In genomic region chr19:11611541-11611945, GRCm38 (mm10) we compare ENCODE assay signal across 9 mouse cellular contexts. TPM values are rescaled to one million over a fixed set of nuclear protein-coding genes. Genes with fewer than 3 reads are reported as not detected.
DNase-seq lines count a peak whose midpoint lies in the region; ATAC-seq and TF ChIP-seq lines count a peak whose summit lies in the region.
"Had no signal": no experiment of that assay in that cellular context is flagged by ENCODE, and none has a peak within 500 bp of the region (broad histone marks: within the 10 kb centered on the region; RNA-seq: fewer than 3 reads in every experiment).

No protein-coding gene starts in this region.

- DNase-seq in heart, adult 11 months: peak; percentile 82
- no peak for DNase-seq in heart, postnatal 36 days
- peak; percentile 8 for DNase-seq in cerebellum, adult 9-11 months
- peak; percentile 14 to 21 for DNase-seq in layer of hippocampus, postnatal 36 days
- peak; percentile 32 to 36 for DNase-seq in lung, postnatal 4 days

- no peaks in the 10 kb centered on the region for H3K27me3 ChIP-seq in hindbrain, embryonic 13.5 days
- no peaks in the 10 kb centered on the region; the same call in 1 of the 2 replicates for H3K27me3 ChIP-seq in small intestine, adult 2 months (ENCODE audit: control insufficient read depth, insufficient read depth, low read length)

- no peaks in the 10 kb centered on the region for H3K9me3 ChIP-seq in hindbrain, embryonic 13.5 days

- H3K4me3 ChIP-seq in hindbrain, embryonic 13.5 days: no peak overlapping the region
- no peak overlapping the region for H3K4me3 ChIP-seq in small intestine, adult 2 months (ENCODE audit: low read depth, low read length)

- intact Hi-C loops in heart, postnatal 36 days (cut with DNase I): loop anchor here (2.0 kb wide), 1 partner anchor 157 kb away; no protein-coding TSS in a partner anchor

- peak; percentile 44; the same call in 1 of the 2 replicates for TF ChIP-seq CTCF in small intestine, adult 2 months (IDR thresholded peaks at IDR 0.05; ENCODE audit: extremely low read depth, insufficient read length, insufficient replicate concordance, low read depth, low read length)

- ATAC-seq in CD4-positive, CD25-positive, alpha-beta regulatory T cell, adult 4 months: peak; percentile 66
- peak; percentile 81 for ATAC-seq in hindbrain, embryonic 13.5 days (ENCODE audit: low FRiP score)

- no peak for TF ChIP-seq POLR2A in small intestine, adult 2 months (IDR thresholded peaks at IDR 0.05; ENCODE audit: low read depth, low read length)

- no peaks in the 10 kb centered on the region for H3K4me1 ChIP-seq in hindbrain, embryonic 13.5 days (replicated peaks)
- H3K4me1 ChIP-seq in small intestine, adult 2 months (ENCODE audit: control insufficient read depth, insufficient read depth, insufficient read length, low read length): no peaks in the 10 kb centered on the region

- H3K9ac ChIP-seq in hindbrain, embryonic 13.5 days: no peak overlapping the region

- no peaks in the 10 kb centered on the region for H3K36me3 ChIP-seq in hindbrain, embryonic 13.5 days
- H3K36me3 ChIP-seq in small intestine, adult 2 months (ENCODE audit: control insufficient read depth, insufficient read depth, low read length): no peaks in the 10 kb centered on the region

- H3K27ac ChIP-seq in hindbrain, embryonic 13.5 days: no peak overlapping the region
- H3K27ac ChIP-seq in small intestine, adult 2 months (ENCODE audit: insufficient read depth, low read depth, low read length): no peak overlapping the region

- H3K4me2 ChIP-seq in hindbrain, embryonic 13.5 days: no peak overlapping the region

- 29% methylated on average over 6 of the region's 6 CpGs for WGBS in hindbrain, embryonic 13.5 days
- 17% methylated on average over 6 of the region's 6 CpGs for WGBS in small intestine, adult 2 months

RNA-seq across cellular contexts. Expression of gene Ms4a6d, which starts 6.9 kb away (rescaled TPM):
- 1 to 10 TPM; 1.8 to 5.7 TPM for total RNA-seq in heart, postnatal 36 days (2021)
- polyA plus RNA-seq in CD4-positive, CD25-positive, alpha-beta regulatory T cell, adult 4 months (2017; shearing (Covaris generic)): 10 to 100 TPM in 1 of 2 experiments, 1 to 10 TPM in 1; 8.9 to 10.9 TPM
- polyA plus RNA-seq in hindbrain, embryonic 13.5 days (2015; fragmentation: Nextera tagmentation; extraction: Ambion mirVana): 2.6 and 2.7 TPM in 2 replicates
- total RNA-seq in layer of hippocampus, postnatal 36 days (2021): 1 to 10 TPM; 1.2 to 1.4 TPM
- 1.5 and 1.7 TPM in 2 replicates for polyA plus RNA-seq in small intestine, adult 2 months (2012; rRNA removed)

RNA-seq across cellular contexts. Expression of gene Ms4a2, which starts 12.0 kb away (rescaled TPM):
- total RNA-seq in heart, postnatal 36 days (2021): not detected
- polyA plus RNA-seq in CD4-positive, CD25-positive, alpha-beta regulatory T cell, adult 4 months (2017; shearing (Covaris generic)): not detected
- 0.10 and 0.16 TPM in 2 replicates for polyA plus RNA-seq in hindbrain, embryonic 13.5 days (2015; fragmentation: Nextera tagmentation; extraction: Ambion mirVana)
- total RNA-seq in layer of hippocampus, postnatal 36 days (2021): not detected
- polyA plus RNA-seq in small intestine, adult 2 months (2012; rRNA removed): not detected in 2 replicates
- total RNA-seq: layer of hippocampus, adult 18-20 months had no signal

RNA-seq across cellular contexts. Expression of gene Ms4a3, which starts 29.1 kb away (rescaled TPM):
- not detected for total RNA-seq in heart, postnatal 36 days (2021)
- not detected for polyA plus RNA-seq in CD4-positive, CD25-positive, alpha-beta regulatory T cell, adult 4 months (2017; shearing (Covaris generic))
- polyA plus RNA-seq in hindbrain, embryonic 13.5 days (2015; fragmentation: Nextera tagmentation; extraction: Ambion mirVana): not detected in 2 replicates
- not detected for total RNA-seq in layer of hippocampus, postnatal 36 days (2021)
- not detected in 2 replicates for polyA plus RNA-seq in small intestine, adult 2 months (2012; rRNA removed)
- total RNA-seq: layer of hippocampus, adult 18-20 months had no signal

RNA-seq across cellular contexts. Expression of gene Oosp2, which starts 48.8 kb away (rescaled TPM):
- not detected for total RNA-seq in heart, postnatal 36 days (2021)
- not detected for polyA plus RNA-seq in CD4-positive, CD25-positive, alpha-beta regulatory T cell, adult 4 months (2017; shearing (Covaris generic))
- polyA plus RNA-seq in hindbrain, embryonic 13.5 days (2015; fragmentation: Nextera tagmentation; extraction: Ambion mirVana): not detected in 2 replicates
- not detected for total RNA-seq in layer of hippocampus, postnatal 36 days (2021)
- polyA plus RNA-seq in small intestine, adult 2 months (2012; rRNA removed): not detected in 2 replicates
- total RNA-seq: layer of hippocampus, adult 18-20 months had no signal

Comparison
In these comparisons a context has a peak if more than half of its experiments do, and no peak if none do; other contexts are left out.
1. DNase-seq: peak in heart, adult 11 months (single experiment), cerebellum, adult 9-11 months (single experiment), layer of hippocampus, postnatal 36 days (2 of 2) and lung, postnatal 4 days (2 of 2); none in heart, postnatal 36 days (0 of 2).